Mouse (Mus musculus) neural tube, postnatal 0 days (tissue): Measurements from ENCODE around the gene Taf5l. TPM values are rescaled to one million over a fixed set of nuclear protein-coding genes. Genes with fewer than 3 reads are reported as not detected.

Experiments used
- microRNA counts: library from miRNA; unstranded; fragments of <30 nt; microRNA quantifications from one replicate; lab custom pipeline; 2015
- microRNA-seq: library from miRNA; unstranded; fragments of <30 nt; microRNA quantifications from one replicate; pipeline ENCODE4, GENCODE M21; 2016
- polyA plus RNA-seq: library from polyadenylated mRNA; unstranded; fragments of >200 nt; fragmentation: Nextera tagmentation; extraction: Ambion mirVana; gene quantifications from 2 replicates; pipeline ENCODE4 v1.2.1, GENCODE M21; 2015

Gene Taf5l
- 15.6 and 16.2 TPM in 2 replicates for polyA plus RNA-seq

DNA sequence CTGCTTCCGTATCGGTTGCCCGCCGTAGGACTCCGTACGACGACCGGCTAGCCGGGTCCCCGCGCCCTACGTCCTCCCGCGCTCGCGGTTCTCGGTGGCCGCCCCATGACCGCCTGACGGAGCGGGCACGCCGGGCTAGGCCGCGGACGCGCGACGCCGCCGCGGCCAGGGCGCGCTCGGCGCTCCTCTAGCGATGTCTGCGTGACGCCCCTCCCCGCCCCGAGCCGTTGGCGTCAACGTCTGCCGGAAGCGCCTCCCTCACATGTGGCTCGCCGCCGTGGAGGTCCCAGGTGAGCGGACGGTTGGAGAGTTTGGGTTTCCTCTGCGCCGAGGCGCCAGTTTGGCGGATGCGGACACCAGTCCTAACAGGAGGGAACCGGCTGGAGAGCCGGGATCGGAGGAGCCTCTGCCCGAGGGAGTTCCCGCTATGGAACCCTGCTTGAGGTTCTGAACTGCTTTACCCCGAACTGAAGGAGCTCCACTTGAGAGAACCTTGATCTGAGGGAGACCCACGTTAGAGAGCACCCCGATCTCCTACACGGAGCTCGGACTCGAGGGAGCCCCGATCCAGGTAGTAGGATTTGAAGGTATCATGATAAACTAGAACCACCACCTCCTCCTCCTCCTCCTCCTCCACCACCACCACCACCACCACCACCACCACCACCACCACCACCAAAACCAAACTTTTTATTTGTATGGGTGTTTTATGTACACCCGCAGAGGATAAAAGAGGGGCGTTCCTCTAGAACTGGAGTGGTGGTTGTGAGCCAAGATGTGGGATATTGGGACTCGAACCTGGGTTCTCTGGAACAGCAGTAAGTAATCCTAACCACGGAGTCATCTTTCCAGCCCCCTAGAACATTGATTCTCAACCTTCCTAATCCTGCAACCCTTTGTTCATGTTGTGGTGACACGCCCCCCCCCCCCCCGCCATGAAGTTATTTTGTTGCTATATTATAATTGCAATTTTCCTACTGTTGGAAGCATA lies at the start of gene Taf5l, which contains the start of gene Urb2:
Gene Taf5l, minus strand, starts transcription at position 161 of the 991 bp plus-strand sequence.
Gene Urb2, plus strand, starts transcription at position 272 of the 991 bp plus-strand sequence.

DNA sequence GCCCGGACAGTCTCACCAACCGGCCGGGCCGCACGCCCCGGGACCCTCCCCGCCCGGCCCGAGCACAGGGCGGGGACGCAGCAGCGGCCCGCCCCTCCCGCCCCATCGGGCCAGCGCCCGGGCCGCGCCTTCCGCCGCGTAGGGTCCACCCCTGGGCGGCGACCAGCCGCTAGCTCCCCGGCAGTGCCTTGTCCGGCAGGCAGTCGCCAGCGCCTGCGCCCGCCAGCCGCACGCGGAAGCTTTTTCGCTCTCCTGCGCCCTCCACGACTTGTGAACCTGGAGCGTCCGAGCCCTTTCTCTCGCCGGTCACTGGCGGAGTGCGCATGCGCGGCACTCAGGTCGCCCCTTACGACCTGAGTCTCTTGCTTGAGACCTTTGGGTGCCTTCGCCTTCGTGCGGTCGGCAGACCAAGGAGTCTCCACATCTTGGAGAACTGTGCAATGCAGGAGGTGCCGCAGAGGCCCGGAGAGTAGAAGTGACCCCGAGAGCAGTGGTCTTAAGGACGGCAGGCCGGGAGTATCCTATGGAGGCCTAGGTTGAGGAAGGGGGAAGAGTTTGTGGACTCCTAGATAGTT lies 38.3 kb downstream of the Taf5l start, which contains the start of gene Abcb10:
Gene Abcb10, minus strand, starts transcription at position 297 of the 575 bp plus-strand sequence.

DNA sequence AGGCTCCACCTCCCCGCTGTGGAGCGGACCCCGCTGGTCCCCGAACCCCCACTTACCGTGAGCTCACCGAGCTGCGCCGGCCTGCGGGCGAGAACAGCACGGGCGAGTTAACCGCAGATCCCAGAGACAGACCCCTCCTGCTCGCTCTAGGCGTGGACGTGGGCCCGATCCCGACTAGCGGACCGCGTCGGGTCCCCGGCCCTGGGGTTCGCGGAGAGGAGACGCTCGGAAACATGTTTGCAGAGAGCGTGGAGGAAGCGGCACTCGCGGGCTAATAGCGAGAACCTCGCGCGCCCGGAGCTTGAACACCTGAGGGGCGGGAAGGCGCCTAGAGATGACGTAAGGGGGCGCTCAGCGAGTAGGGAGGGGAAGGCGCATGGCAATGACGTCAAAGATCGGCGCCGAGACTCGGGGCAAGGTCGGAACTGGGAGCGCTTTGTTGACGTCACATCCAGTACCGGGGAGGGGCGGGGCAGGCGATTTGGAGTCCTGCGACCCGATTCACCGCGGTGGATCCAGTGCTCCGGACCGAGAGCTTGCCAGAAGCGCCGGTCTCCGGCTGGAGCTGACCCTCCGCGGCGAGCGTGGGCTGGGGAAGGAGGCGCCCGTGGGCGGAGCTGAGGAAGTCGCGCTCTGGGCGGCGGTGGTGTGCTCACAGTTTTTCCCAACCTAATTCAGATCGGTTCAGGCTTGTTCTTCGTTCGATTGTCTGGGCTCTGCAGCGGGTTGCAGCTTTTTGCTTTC lies 72.1 kb downstream of the Taf5l start, which contains the start of gene Nup133:
Gene Nup133, minus strand, starts transcription at position 324 of the 744 bp plus-strand sequence.

MicroRNAs encoded within 50 kb of the gene (microRNA counts, 519-probe panel; counts per million panel counts)
- 40.5 counts per million for microRNA mmu-miR-1967 (lab: Ali Mortazavi, UCI)

Small RNA genes within 50 kb of the gene (microRNA-seq; reads per million reads assigned to microRNA genes)
- not detected for gene Mir1967

Other genes starting within 250 kb of the Taf5l start
- gene Rab4a, start 215.4 kb downstream of the Taf5l start, polyA plus RNA-seq: 107 and 111 TPM in 2 replicates
- gene Ccsap, start 161.2 kb downstream of the Taf5l start, polyA plus RNA-seq: 6.2 and 6.3 TPM in 2 replicates
- 41.3 and 41.8 TPM in 2 replicates for gene Acta1, start 126.6 kb downstream of the Taf5l start, polyA plus RNA-seq
- gene Nup133, start 72.1 kb downstream of the Taf5l start, polyA plus RNA-seq: 15.2 and 15.4 TPM in 2 replicates
- gene Abcb10, start 38.3 kb downstream of the Taf5l start, polyA plus RNA-seq: 16.8 and 17.6 TPM in 2 replicates
- 1.5 and 2.1 TPM in 2 replicates for gene Urb2, start 111 bp upstream of the Taf5l start, polyA plus RNA-seq
- 65.3 and 66.1 TPM in 2 replicates for gene Galnt2, start 210.0 kb upstream of the Taf5l start, polyA plus RNA-seq